Mouse (Mus musculus) spleen, adult 10 weeks (tissue): Measurements from ENCODE around the gene Map3k14. TPM values are rescaled to one million over a fixed set of nuclear protein-coding genes. Genes with fewer than 3 reads are reported as not detected.

Experiments
- polyA plus RNA-seq: library from polyadenylated mRNA; stranded (reverse); fragments of 350-450 nt; fragmentation: Illumina TruSeq; extraction: RNeasy Lipid Tissue Mini Kit (QIAGEN cat#74804); gene quantifications from one replicate; pipeline ENCODE4 v1.2.3, GENCODE M21; 2015; ENCODE audit warnings: low replicate concordance; ENCODE audit not compliant: insufficient read depth

Gene Map3k14
- polyA plus RNA-seq, result 11.3 TPM

GRCm38 (mm10) chr11:103267346-103268219 lies at the start of gene Map3k14:
TSS of gene Map3k14 (minus strand) at chr11:103267472.

DNA sequence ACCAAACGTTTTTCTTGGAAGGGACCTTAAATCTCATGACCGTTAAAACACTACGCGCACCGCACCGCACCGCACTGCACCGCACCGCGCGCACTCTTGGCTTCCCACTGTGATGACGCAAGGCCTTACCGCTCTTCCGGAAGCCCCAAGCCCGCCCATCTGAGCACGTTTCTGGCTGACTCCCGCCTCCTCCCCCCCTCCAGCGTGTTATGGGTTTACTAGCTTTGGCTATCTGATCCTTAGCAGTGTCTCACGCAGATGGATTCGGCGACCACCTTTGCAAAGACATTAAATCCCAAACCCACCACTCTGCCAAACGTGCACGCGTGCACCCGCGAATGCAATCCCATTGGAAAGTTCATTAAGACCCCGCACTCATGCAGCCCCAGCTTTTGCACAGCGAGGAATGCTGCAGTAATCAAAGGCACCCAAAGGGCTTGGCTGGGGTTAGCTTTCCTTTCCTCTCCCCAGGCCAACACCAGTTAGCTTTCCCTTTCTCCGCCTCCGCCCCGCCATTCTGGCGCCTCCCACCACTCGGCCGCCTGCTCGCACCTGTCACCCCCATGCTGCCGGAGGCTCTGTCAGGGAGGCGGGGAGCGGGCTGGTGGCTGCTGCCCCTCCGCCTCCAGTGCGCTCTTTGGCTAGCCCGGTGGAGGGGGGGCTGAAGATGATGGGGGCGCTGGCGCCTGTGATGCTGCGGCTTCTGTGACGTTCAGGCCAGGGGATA lies 49.3 kb downstream of the Map3k14 start, which contains the start of gene Spata32:
Gene Spata32, minus strand, starts transcription at position 643 of the 727 bp plus-strand sequence.

GRCm38 (mm10) chr11:103208458-103208857 lies 58.8 kb downstream of the Map3k14 start, which contains the start of gene 1700023F06Rik:
TSS of gene 1700023F06Rik (minus strand) at chr11:103208558.

DNA sequence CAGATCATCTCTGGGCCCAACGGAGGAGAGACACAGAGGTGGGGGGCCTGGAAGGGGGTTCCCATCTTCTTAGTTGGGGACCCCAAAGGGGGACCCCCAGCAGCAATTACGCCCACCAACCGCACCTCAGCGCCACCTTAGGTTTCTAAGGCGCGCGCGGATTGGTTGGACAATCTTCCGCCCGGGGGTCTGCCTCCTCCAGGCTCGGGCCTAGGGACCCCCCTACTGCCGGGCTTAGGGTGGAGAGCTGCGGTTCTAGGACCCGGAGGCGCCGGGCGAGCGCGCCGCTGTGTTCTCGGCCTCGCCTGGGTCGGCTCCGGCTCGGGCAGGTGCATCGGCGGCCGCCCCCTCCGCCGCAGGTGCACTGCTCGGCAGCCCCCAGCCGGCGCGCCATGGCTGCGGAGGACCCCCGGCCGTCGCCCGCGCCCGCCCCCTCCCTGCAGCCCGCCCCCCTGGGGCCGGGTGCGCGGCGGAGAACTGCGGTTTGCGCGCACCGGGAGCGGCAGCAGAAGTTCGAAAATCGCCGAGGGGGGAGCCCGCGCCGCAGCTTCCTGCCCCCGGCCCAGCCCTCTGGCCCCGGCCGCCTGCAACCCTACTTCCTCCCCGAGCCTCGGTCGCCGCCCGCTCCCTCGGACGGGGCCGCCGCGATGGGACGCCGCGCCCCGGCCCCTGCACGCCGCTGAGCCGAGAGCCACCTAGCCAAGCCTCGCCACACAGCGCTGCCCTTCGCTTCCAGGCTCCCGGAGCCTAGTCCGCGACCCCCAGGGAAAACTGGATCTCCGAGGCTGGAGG lies 96.6 kb downstream of the Map3k14 start, which contains the start of gene Fmnl1:
Gene Fmnl1, plus strand, starts transcription at position 614 of the 792 bp plus-strand sequence.

Other genes starting within 250 kb of the Map3k14 start
- 48.5 TPM for gene Nmt1, start 239.3 kb downstream of the Map3k14 start, polyA plus RNA-seq
- 14.3 TPM for gene Dcakd, start 239.1 kb downstream of the Map3k14 start, polyA plus RNA-seq
- gene Plcd3, start 165.8 kb downstream of the Map3k14 start, polyA plus RNA-seq, result 0.93 TPM
- gene Acbd4, start 165.8 kb downstream of the Map3k14 start, polyA plus RNA-seq, result 17.7 TPM
- 16.5 TPM for gene Hexim1, start 151.2 kb downstream of the Map3k14 start, polyA plus RNA-seq
- 0.75 TPM for gene Hexim2, start 135.0 kb downstream of the Map3k14 start, polyA plus RNA-seq
- 175 TPM for gene Fmnl1, start 96.4 kb downstream of the Map3k14 start, polyA plus RNA-seq
- not detected for gene 1700023F06Rik, start 58.9 kb downstream of the Map3k14 start, polyA plus RNA-seq
- gene Spata32, start 49.0 kb downstream of the Map3k14 start, polyA plus RNA-seq, result not detected
- gene Arhgap27, start 96.2 kb upstream of the Map3k14 start, polyA plus RNA-seq, result 28.3 TPM
- 20.5 TPM for gene Plekhm1, start 145.2 kb upstream of the Map3k14 start, polyA plus RNA-seq
- gene Lrrc37a, start 237.1 kb upstream of the Map3k14 start, polyA plus RNA-seq, result not detected